Mouse (Mus musculus): Measurements from ENCODE around the gene Trim60.

GRCm38 (mm10) chr8:65067031-65067430 is 48.6 kb upstream of the Trim60 start:
- TF ChIP-seq POLR2A (IDR thresholded peaks at IDR 0.05; ENCODE audit: insufficient read length, low read depth) (no peak), E2F4 (IDR thresholded peaks at IDR 0.05; ENCODE audit: insufficient read depth) (no peak), USF1 (IDR thresholded peaks at IDR 0.05; ENCODE audit: low read depth) (no peak), MAX (IDR thresholded peaks at IDR 0.05; ENCODE audit: low read depth) (no peak), MYOD1 (IDR thresholded peaks at IDR 0.05; ENCODE audit: control insufficient read depth in 1 of 3, insufficient read length in 2 of 3, low read depth in 2 of 3) (no peak), POLR2AphosphoS2 (IDR thresholded peaks at IDR 0.05; ENCODE audit: insufficient read length, low read depth) (no peak), REST (IDR thresholded peaks at IDR 0.05; ENCODE audit: insufficient read depth, insufficient read length) (no peak), MYOG (IDR thresholded peaks at IDR 0.05; ENCODE audit: control insufficient read depth in 1 of 3, insufficient read depth in 1 of 3, insufficient read length in 2 of 3, low read depth in 2 of 3) (no peak), TCF12 (IDR thresholded peaks at IDR 0.05; ENCODE audit: insufficient read depth, poor library complexity, severe bottlenecking) (no peak)
